Mouse (Mus musculus): Measurements from ENCODE around the gene Ptms.

The Ptms gene

DNA sequence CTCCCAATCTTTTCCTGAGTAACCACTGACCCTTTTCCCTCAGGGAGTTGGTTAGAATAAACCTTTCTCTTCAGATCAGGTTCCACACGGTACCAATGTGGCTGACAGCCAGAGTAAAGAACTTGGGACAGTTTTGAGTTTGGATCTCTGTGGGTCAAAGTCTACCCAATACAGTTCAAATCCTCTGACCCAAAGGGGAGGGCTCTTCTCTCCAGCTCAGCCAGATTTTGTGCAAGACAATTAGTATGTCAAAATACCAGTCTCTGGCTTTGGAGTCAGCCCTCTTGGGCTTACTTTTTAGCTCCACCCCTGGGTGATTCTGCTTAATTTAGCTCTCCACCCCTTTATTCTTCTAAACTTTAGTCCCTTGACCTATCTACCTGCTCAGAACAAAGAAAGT is 10.3 kb upstream of the Ptms start:
- no peak for DNase-seq (ENCODE audit: low read depth)

DNA sequence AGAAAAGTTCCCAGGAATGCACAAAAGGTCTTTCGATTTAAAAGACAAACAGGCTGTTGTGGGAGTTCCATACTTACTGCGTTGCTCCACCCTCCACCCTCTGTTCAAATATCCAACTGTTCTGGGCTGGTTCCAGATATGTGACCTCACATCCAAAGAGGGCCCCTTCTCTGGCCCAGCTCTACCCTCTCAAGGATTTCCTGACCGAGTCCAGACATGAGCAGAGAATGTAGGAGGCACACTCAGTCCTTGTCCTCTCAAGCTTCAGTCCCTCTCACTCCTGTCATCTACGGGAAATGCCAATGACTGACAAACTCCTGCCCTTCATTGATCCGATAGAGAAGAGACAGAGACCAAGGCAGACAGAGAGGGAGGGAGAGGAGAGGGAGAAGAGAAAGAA is 6.0 kb upstream of the Ptms start:
- no peak for DNase-seq (ENCODE audit: low read depth)

DNA sequence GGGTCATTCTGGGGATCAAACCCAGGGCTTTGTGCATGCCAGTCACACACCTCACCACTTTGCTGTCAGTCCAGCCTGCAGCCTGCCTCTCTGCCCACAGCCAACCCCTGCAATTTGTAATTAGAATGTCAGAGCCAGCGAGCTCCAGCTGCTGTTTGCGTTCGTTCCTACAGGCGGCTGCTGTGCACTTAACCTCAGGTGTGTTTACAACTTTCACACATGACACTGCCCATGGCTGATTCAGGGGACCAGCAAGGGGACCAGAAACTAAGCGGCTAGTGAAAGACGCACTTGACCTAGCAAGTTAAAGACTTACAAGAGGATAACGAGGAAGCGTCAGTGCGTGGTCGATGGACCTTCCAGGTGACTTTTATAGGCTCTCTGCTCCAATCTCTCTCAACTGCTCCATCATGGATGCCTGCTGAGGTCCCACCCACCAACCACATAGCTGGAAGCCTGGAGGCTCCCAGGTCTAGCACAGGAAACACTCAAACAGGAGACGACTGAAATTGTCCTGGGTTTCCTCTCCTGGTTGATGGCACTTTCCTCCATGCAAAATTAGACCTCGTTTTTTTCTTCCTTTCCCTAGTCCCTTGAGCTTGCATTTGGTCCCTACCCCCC is 5.4 kb upstream of the Ptms start:
- DNase-seq (ENCODE audit: low read depth) = no peak

DNA sequence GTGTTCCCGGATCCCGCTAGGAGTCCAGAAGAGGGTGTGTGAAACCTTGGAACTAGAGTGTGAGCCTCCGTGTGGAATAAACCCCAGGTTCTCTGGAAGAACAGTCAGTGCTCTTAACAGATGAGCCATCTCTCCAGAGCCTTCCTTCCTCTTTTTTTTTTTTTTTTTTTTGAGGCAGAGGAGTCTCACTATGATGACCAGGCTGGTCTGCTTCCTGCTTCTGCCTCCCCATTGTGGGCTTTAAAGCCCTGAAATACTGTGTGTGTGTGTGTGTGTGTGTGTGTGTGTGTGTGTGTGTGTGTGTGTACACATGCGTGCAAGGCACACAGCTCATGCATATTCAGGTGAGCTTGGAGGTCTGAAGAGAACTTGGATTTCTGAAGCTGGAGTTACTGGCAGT is 1.6 kb upstream of the Ptms start:
- no peak for DNase-seq (ENCODE audit: low read depth)

DNA sequence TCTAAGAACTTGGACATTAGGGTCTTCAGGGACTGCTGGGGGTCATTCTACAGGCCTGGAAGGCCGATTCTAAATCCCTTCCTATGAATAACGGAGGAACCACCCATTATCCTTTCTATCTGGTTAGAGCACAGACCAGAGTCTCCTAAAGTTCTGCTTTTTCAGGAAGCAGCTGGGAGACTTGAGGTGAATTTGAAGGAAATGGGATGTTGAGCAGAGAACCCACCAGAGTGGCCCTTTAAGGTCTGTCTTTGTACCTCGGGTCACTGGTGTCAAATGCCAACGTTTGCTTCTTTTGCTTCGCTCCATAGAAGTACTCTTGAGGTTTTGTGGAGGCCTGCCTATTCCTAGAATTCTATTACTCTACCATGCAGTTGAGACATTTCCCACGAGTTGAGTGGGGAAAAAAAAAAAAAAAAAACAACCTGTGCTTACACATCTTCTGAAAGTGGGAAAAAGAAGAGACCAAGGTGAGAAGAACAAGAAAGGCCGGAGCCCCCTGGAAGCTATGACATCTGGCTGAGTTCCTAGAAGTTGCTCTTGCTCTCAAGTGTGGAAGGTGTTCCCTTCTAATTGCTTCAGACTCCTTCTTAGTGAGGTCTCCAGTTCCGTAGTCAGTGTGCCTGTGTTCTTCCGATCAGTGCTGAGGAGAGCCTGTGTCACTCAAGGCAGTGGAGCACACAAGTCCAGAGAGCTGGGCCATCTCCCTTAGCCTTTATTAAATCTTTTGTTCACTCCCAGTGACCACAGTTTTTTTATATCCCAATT is 599 bp upstream of the Ptms start:
- DNase-seq (ENCODE audit: low read depth) = no peak

DNA sequence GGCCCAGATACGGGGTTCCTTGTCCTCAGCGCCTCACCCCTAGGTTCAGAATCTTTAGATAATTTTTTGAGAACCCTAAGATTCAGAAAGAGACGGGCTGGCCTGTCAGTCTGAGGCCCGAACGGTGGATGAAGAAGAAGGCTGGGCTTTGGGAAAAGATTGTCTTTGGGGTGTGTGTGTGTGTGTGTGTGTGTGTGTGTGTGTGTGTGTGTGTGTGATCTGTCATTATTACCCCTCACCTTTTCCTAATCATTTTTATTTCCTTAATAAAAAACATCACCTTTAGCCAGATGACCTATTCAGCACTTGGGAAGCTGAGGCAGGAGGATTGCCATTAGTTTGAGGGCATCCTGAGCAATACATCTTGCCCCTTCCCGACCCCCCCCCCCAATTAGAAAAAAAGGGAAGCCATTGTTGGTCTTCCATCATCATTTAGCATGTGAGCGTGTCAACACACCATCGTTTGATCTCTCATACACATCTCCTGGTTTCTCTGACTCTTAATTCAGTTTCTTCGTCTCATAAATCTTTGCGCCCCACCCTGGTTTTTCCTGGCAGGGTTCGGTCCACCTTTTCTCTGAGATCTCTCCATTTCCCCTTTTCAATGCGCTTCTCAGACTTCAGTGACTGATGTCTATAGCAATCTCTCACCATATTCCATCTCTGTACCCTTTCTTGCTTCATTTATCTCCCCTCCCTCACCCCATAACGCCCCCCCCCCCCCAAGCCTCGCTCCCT is 844 bp downstream of the Ptms start:
- no peak for DNase-seq (ENCODE audit: low read depth)

DNA sequence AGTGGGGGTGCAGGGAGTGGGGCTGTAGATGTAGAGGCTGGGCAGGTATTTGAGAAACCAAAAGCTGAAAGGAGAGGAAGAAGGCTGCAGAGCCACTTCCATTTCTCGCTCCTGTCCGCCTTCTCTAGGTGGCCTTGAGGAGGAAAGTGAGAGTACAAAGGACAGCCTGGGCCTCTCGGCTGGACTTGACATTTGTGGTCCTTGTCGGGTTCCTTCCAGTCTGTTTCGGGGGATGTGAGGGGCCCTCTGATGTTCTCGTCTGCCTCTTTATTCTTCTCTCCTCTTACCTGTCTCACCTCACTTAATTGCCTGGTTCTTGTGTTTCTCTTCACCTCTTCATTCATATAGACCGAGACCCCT is 1.6 kb downstream of the Ptms start:
- DNase-seq (ENCODE audit: low read depth) = no peak

DNA sequence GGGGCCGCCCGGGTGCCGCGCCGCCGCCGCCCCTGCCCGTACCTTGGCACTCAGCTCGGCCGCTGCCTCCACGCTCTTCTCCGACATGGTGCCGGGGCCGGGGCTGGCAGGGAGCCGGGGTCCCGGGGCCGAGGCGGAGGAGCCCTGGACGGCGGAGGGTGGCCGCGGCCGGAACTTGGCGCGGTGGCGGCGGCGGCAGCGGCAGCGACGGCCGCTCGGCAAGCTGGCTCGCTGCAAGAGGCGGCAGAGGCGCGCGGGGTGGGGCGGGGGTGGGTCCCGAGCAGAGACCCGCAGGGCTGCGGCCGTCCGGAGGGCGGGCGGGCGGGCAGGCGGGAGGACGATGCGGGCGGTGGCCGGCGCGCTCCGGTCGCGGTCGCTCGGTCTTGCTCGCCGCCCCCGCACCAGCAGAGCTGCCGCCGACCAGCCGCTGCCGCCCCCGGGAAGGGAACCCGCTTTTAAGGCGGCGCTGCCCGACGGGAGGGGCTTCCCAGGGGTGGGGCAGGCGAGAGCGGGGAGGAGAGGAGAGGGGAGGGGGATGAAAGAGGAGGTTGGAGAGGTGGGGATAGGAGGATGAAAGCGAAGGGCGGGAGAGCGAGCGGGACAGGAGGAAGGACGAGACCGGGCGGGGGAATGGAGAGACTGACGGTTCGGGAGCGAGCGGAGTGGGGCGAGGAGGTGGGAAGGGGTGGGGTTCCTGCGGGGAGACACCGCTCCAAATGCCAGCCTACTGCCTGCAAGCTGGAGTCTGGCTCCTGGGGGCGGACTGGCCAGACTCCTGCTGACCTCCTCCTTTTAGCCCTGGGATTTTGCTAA is 2.2 kb downstream of the Ptms start:
- no peak for DNase-seq (ENCODE audit: low read depth)

DNA sequence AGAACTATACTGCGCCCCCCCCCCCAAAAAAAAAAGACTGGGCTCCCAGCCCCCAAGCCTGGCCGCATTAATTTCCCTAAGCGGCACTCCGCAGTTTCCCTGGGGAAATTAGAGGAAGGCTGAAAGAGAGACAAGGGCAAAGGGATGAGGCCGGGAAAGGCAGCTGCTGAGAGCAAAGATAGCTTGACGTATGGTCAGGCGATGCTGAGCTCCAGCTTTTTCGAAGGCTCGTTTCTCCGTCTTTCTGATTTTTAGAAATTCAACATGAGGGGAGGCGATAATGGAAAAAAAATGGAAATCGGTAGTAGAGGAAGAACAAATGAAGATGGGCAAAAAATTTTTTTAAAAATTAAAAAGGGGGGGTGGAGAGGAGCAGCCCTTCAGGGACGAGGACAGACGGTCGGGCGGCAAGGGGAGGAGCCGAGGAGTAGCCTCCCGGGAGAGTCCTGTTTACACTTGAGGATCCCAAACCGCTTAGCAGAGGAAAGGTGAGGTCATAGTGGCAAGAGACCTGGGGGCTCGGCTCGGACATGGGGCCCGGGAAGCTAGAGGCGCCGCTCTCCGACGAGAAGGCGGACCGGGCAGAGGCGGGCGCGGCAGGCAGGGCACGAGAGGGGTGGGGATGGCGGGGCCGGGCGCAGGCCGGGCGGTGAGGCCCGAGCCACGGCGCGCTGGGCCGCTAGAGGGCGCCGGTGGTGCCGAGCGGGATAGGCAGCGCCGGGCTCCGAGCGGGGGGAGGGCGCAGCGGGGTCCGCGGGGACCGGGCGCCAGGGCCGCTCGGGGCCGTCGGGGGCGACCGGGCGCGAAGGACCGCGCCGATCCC is 3.0 kb downstream of the Ptms start:
- no peak for DNase-seq (ENCODE audit: low read depth)

DNA sequence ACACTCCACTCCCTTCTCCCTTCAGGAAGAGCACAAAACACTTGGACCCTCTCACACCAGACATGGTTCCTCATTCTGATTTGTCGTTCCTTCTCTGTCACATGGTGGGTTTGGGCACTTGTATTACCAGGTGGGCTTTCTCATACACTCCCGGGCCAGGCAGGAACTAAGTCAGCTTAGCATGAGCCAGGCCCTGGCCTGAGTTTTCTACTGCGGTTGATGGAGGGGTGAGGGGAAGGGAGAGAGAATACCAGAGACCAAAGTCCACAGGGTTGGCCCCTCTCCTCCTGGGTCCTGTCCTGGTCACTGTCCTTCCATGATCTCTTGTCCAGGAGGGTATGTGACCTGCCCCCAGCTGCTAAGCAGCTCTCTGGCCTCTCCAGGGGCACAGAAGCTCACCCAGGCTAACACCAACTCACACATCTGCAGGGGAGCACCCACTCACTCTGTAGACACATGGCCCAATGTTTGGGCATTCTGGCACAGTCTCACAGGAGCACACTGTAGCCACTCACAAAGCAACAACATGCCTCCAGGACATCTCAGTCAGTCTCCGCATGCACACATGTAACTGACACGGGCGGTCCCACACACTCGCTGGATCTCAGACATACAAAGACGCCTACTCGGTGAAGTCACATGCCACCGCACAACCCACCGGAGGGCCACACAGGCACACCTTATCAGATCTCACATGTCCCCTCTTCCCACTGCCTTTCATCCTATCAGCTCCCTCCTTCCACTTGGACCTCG is 3.8 kb downstream of the Ptms start:
- no peak for DNase-seq (ENCODE audit: low read depth)

DNA sequence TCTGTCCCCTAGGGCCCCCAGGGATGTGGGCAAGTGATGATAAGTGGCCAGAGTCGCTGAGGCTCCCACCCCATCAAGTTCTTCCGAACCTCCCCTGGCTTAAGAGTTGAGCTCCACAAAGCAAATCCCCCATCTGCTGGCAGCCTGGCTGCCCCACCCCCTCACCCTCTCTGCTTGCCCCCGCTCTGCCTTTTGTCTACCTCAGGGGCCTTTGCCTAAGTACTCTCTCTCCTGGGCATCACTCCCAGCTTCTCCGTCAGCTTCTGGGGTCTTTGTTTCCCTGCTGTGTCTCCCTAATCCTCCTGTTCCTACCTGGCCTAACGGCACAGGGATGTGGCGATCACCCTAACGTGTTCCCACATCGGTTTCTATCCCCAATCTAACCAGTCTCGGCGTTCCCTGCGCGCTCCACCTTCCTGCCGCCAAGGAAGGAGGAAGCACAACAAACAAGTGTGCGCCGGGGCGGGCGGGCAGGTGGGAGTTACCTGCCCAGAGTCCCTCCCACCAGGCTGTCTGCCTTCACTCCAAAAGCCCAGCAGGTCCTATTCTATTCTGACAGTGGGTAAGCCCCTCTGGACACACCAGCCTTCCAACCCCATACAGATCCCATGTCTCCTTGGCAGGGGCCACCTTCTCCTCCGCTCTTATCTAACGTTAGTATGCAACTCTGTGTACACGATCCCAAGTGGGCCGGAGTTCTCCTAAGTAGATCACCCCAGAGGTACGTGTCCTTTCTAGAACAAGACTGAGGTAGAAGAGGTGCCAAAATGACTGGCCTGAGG is 4.6 kb downstream of the Ptms start:
- DNase-seq (ENCODE audit: low read depth) = no peak

DNA sequence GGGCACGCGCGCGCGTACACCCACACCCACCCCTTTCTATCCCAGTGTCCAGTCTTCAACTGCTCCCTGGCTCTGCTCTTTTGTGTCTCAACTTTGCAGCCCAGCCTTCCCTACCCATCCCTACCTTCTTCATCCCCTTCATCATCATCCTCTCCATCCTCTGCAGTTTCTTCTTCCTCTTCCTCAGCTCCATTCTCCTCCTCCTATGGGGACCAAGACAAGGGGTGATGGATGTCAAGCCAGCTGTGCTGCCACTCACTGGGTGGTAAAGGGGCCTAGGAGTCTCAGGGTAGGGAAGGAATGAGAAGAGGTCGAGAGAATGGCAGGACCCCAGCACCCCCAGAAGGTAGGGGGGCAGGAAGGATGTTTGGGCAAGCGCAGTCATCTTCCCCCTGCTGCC is 5.4 kb downstream of the Ptms start:
- no peak for DNase-seq (ENCODE audit: low read depth)

DNA sequence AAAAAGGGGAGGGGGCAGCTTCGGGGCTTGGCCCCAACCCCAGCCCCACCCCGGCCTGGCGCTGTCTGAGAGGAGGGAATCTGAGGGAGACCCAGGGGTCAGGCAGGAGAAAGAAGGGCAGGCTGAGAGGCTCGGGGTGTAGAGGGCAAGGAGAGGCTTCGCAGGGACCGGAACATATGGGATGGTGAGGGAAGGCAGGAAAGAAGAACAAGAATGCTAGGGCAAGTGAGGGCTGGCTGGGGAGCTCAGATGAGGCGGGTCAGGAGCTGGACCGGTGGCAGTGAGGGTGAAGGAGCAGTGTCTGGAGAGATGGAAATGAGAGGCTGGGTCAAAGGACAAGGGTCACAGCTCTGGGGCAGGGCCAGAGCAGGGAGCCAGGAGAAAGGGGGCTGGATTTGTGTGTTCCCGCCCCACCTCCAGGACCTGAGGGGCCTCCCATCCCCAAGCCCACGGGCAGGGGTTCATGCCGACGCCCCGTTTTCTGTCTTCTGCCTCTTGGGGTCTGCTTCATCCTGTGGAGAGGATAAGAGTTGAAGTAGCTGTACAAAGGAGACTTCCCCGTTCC is 6.1 kb downstream of the Ptms start:
- DNase-seq (ENCODE audit: low read depth) = no peak

DNA sequence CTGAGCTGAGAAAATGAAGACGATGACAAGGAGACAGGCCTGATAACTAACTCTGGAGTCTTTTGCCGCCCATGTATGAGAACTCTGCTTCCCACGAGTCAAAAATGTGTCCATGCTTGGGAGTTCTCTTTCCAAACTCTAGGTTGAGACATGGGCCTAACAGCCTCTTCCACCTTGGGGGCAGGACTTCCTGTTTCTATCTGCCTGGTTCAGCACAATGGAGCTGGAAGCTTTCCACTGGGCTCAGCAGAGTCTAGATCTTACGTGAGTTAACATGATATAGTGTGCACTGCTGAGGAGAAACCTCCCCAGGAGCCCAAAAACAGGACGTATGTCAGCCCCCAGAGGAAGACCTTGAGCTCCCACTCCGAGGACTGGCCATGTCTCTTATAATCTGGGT is 6.7 kb downstream of the Ptms start:
- no peak for DNase-seq (ENCODE audit: low read depth)

DNA sequence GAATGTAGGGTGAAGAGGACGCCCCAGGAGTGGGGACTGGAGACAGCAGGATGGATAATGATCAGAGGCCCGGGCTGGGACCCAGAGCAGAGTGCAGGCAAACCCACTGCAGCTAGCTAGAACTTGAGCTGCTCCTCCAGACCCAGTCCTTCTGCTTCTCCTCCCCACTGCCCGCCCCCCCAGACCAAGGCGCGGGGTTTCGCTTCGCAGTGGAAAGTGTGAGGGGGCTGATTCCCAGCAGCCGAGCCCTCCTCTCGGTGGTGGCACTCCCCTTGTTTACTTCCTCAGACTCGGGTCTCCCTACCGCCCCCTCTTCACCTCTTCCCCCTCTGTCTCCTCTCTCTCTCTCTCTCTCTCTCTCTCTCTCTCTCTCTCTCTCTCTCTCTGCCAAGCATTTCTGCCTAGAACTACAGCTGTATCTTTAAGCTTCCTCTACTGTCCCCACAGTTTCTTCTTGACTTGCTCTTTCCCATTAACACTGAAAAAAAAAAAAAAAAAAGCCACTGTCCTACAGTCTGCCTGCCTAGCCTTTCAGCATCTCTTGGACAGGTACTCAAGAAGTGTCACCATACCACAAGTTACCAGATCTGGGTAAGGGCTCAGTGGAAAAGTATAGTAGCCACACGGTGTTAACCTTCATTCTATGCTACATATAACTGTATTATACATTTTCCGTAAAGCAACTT is 8.2 kb downstream of the Ptms start, which contains the start of gene Lag3:
Gene Lag3 (minus strand): TSS at position 173 of the 686 bp plus-strand sequence.
- DNase-seq (ENCODE audit: low read depth) = no peak

DNA sequence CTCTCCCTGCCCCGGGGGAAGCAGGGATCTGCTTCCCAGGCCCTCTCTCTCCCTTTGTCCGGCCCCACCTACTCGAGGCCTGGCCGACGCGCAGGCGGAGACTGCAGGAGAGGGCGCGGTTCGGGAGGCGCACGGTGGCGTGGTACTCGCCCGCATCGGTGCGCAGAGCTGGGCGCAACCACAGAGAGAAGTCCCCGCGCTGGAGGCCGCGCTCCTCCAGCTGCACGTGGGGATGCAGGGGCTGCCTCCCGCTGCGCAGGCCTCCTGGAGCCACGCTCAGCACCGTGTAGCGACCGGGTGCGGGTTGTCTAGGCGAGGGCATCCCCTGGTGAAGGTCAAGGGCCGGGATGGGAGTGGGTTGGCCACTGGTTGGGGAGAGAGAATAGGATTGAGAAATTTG is 9.9 kb downstream of the Ptms start:
- no peak for DNase-seq (ENCODE audit: low read depth)

DNA sequence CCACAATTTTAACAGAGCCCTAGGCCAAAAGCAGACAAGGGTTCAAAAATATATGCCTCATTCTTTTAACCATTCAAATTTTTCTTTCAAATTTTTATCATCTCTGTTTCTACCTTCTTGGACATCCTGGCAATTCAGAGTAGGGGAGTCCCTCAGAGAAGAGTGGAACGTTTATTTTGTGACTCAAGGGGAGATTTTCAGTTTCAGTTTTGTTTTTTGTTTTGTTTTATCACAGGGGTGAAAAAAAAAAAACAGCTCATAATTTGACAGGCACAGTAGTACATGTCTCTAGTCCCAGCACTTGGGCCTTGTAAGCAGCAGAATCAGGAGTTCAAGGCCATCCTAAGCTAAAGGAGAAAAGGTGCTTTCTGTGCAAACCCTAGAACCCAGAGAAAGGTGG is 12.1 kb downstream of the Ptms start:
- no peak for DNase-seq (ENCODE audit: low read depth)

DNA sequence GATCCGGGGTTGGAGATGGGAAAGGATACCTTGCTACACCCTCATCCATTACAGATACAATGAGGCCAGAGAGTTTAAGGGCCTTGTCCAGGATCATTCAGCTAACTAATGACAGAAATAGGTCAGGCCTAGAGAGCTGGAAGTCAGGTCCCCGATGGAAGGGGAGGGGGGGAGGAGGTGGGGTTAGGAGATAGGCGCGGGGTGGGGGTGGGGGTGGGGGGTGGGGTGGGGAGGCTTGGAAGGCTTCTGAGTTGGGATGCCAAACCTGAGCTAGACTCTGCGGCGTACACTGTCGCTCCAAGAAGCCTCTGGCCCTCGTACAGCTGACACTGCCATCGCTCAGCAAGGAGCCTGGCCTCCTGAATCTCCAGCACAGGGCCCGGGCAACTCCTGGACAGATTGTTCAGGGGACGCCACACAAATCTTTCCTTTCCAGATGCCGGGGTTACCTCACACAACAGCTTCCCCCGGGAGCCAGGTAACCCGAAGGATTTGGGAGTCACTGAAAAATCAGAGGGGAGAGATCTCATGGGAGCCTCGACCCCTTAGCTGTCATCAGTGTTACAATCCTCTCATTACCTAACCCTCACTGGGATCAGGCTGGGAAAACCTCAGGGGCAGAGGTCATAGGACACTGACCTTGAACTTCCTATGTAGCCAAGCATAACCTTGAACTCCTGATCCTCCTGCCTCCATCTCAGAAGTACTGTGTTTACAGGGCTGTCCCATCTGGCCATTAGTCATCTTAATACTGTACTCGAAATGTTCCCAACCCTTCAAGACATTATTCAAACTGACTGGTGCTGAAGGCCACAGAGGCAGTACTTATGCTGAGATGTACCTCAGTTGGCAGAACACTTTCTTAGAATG is 14.7 kb downstream of the Ptms start:
- DNase-seq (ENCODE audit: low read depth) = no peak
